Mouse (Mus musculus) heart, adult 2 months (tissue): ENCODE measurements around the gene Ubqln4. TPM values are rescaled to one million over a fixed set of nuclear protein-coding genes. Genes with fewer than 3 reads are reported as not detected.

ENCODE experiments used
- DNase-seq, 2 experiments: peaks; one replicate each; pipeline ENCODE4 v3.0.0; 2021
- H3K27ac ChIP-seq: fragments of 200-600 bp; 2 replicates; pipeline ENCODE4 v1.8.1; 2022
- H3K27me3 ChIP-seq: fragments of 200-500 bp; 2 replicates; pipeline ENCODE4 v1.6.1; 2012; ENCODE audit warnings: mild to moderate bottlenecking, low read length, inconsistent platforms, mixed read lengths; ENCODE audit not compliant: control insufficient read depth, insufficient read depth
- H3K36me3 ChIP-seq: fragments of 200-500 bp; 2 replicates; pipeline ENCODE4 v1.6.1; 2012; ENCODE audit warnings: low read length, inconsistent platforms; ENCODE audit not compliant: control insufficient read depth, insufficient read depth
- H3K4me1 ChIP-seq: fragments of 200-500 bp; 2 replicates; pipeline ENCODE4 v1.6.1; 2011; ENCODE audit warnings: low read length; ENCODE audit not compliant: control insufficient read depth, insufficient read depth
- H3K4me3 ChIP-seq: fragments of 200-600 bp; 2 replicates; pipeline ENCODE4 v1.8.1; 2022
- H3K79me2 ChIP-seq: fragments of 200-500 bp; replicated peaks from 2 replicates; pipeline ENCODE4 v1.6.1; 2012; ENCODE audit warnings: mild to moderate bottlenecking, inconsistent platforms, low read length, moderate library complexity, mixed read lengths; ENCODE audit not compliant: control insufficient read depth, insufficient read depth
- H3K9ac ChIP-seq: fragments of 200-500 bp; 2 replicates; pipeline ENCODE4 v1.6.1; 2012; ENCODE audit warnings: low read depth, mild to moderate bottlenecking, control low read depth, inconsistent platforms, low read length, mixed read lengths
- CTCF ChIP-seq: fragments of 200-600 bp; IDR thresholded peaks from 2 replicates; pipeline ENCODE4 v1.8.1; 2022; ENCODE audit warnings: antibody characterized with exemption, mild to moderate bottlenecking, moderate library complexity
- EP300 ChIP-seq: fragments of 200-500 bp; IDR thresholded peaks from 2 replicates; pipeline ENCODE4 v1.6.1; 2011; ENCODE audit warnings: low read depth, low read length, control low read depth; ENCODE audit not compliant: insufficient read depth
- POLR2A ChIP-seq: fragments of 200-500 bp; IDR thresholded peaks from 2 replicates; pipeline ENCODE4 v1.6.1; 2011; ENCODE audit warnings: mild to moderate bottlenecking, low read depth, low read length, control low read depth; ENCODE audit not compliant: insufficient read depth
- WGBS: fragments of 180-500 bp; shearing (Covaris S2); methylation state at CpG from one replicate; pipeline ENCODE4 v1.1.7; 2018; 5-methylcytosine and 5-hydroxymethylcytosine counted together
- intact Hi-C: fragments of 180-260 bp; cut with DNase I; formaldehyde crosslinking; loops from one replicate; pipeline ENCODE4 v1.15.1; 2025
- polyA plus RNA-seq: library from polyadenylated mRNA; depleted of rRNA; stranded (reverse); fragments of >200 nt; gene quantifications from 2 replicates; pipeline ENCODE4 v1.2.3, GENCODE M21; 2012
- total RNA-seq, 2 experiments: library from RNA; stranded (reverse); gene quantifications; 2 replicates each; pipeline ENCODE4 v1.2.3; 2021

The Ubqln4 gene
- total and polyA plus RNA-seq, 3 experiments = 69.3 to 76.5 (median 70.1) TPM

DNA sequence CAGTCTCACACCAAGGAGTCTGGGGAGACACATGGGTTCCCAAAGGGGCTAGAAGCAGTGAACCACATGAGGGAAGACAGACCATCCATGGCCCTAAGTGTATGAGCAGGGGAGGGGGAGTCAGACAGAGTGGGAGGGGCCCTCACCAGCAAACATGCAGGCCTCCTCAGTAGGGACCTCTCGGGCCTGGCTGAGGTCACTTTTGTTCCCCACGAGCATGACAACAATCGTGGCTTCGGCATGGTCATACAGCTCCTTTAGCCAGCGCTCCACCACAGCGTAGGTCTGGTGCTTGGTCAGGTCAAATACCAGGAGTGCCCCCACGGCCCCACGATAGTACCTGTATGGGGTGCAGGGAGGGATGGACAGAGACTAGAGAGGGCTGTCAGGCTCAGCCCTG lies 10.4 kb upstream of the Ubqln4 start:
- no peak overlapping the region for H3K9ac ChIP-seq
- no peaks in the 10 kb centered on the region for H3K79me2 ChIP-seq
- WGBS = 88% methylated on average over 8 of the region's 8 CpGs
- no peaks in the 10 kb centered on the region for H3K27me3 ChIP-seq
- TF ChIP-seq EP300 = no peak
- no peak overlapping the region for H3K27ac ChIP-seq
- H3K36me3 ChIP-seq = no peaks in the 10 kb centered on the region
- H3K4me3 ChIP-seq = no peak overlapping the region
- DNase-seq = no peak
- intact Hi-C loops = no loop called here
- no peaks in the 10 kb centered on the region for H3K4me1 ChIP-seq

DNA sequence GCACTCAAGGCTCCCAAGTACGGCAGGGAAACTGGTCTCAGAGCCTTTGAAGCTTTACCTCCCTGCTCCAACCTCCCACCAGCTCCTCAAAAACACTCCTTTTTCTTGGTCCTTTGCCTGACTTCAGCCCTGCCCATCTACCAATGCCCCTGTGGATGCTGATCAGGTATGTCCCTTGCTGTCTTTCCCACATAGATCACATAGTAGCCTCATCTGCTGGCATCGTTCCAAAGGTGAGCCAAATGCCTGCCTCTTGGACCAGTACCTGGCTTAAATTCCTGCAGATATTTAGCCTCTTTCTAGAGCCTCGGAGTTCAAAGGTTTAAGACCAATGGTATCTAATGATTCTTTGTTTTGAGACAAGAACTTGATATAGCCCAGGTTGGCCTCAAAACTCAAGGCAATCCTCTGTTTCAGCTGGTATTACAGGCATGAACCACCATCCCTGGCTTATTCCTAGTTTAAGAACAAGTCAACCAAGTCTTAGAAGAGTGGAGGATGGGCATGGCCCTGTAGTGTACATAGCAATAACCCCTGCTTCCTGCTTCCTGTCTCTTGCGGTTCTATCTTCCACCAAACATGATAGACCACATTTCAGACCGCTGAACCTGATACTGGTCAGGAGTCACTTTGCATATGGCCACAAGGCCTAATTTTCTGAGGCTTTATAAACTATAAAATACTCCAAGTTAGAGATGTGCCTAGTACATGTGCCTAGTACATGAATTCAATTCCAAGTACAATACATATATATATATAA lies 9.7 kb upstream of the Ubqln4 start:
- no peak for DNase-seq
- Histone ChIP-seq H3K4me1 (no peaks in the 10 kb centered on the region), H3K79me2 (no peaks in the 10 kb centered on the region), H3K4me3 (no peak overlapping the region), H3K36me3 (no peaks in the 10 kb centered on the region), H3K27me3 (no peaks in the 10 kb centered on the region), H3K27ac (no peak overlapping the region), H3K9ac (no peak overlapping the region)
- 62% methylated on average over 5 of the region's 5 CpGs for WGBS
- TF ChIP-seq CTCF (no peak), POLR2A (no peak), EP300 (no peak)
- intact Hi-C loops = no loop called here

DNA sequence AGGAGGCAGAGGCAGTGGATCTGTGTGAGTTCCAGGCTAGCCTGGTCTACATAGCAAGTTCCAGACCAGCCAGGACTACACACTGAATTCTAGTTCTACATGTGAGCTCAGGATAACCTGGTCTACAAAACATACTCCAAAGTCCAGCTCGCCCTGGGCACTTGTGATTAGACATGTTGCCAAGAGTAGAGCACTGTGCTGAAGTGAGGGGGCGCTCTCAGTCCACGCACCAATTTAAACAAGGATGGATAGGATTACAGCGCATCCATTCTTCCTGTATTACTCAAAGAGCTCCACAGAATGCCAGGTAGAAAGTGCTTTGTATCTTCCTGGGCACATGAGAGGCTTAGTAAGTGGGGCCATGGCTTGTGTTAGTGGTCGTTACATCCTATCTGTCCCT lies 9.0 kb upstream of the Ubqln4 start:
- no peak overlapping the region for H3K4me3 ChIP-seq

DNA sequence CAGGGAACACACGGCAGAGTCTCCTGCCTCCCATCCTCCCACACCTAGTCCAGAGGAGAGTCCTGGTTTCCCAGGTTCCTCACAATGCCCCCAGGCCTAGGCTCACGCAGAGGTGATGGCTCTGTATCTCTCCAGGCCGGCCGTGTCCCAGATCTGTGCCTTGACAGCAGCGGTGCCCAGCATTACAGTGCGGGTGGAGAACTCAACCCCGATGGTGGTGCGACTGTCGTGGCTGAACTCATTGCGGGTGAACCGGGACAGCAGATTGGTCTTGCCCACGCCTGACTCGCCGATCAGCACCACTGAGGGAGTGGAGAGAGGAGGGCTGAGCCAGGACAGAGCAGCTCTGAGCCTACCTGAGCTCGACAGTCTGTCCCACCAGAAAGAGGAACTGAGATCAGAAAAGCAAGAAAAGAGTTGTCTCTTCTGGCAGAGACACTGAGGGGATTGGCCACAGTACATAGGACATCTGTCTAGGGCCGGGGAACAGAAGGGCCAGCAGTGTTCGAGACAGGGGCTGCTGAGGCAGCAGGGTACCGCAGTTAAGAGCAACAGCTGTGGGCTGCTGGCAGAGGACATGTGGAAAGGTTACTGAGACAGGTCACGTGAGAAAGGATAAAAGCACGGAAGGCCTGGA lies 8.5 kb upstream of the Ubqln4 start:
- no peak for DNase-seq
- H3K36me3 ChIP-seq = no peaks in the 10 kb centered on the region
- intact Hi-C loops = no loop called here
- no peak for TF ChIP-seq POLR2A
- no peak for TF ChIP-seq EP300
- no peak for TF ChIP-seq CTCF
- no peak overlapping the region for H3K4me3 ChIP-seq
- no peak overlapping the region for H3K9ac ChIP-seq
- H3K4me1 ChIP-seq = no peaks in the 10 kb centered on the region
- H3K27me3 ChIP-seq = no peaks in the 10 kb centered on the region
- WGBS = 73% methylated on average over 20 of the region's 20 CpGs
- no peaks in the 10 kb centered on the region for H3K79me2 ChIP-seq
- H3K27ac ChIP-seq = no peak overlapping the region

More for the DNA sequence above, 9.0 kb upstream of the Ubqln4 start:
- H3K27ac ChIP-seq = no peak overlapping the region
- no peaks in the 10 kb centered on the region for H3K36me3 ChIP-seq
- TF ChIP-seq CTCF (peak; percentile 56), POLR2A (no peak)
- WGBS = 37% methylated on average over 5 of the region's 5 CpGs
- DNase-seq = no peak
- H3K79me2 ChIP-seq = no peaks in the 10 kb centered on the region
- H3K27me3 ChIP-seq = no peaks in the 10 kb centered on the region
- intact Hi-C loops = no loop called here
- no peak overlapping the region for H3K9ac ChIP-seq
- no peaks in the 10 kb centered on the region for H3K4me1 ChIP-seq

DNA sequence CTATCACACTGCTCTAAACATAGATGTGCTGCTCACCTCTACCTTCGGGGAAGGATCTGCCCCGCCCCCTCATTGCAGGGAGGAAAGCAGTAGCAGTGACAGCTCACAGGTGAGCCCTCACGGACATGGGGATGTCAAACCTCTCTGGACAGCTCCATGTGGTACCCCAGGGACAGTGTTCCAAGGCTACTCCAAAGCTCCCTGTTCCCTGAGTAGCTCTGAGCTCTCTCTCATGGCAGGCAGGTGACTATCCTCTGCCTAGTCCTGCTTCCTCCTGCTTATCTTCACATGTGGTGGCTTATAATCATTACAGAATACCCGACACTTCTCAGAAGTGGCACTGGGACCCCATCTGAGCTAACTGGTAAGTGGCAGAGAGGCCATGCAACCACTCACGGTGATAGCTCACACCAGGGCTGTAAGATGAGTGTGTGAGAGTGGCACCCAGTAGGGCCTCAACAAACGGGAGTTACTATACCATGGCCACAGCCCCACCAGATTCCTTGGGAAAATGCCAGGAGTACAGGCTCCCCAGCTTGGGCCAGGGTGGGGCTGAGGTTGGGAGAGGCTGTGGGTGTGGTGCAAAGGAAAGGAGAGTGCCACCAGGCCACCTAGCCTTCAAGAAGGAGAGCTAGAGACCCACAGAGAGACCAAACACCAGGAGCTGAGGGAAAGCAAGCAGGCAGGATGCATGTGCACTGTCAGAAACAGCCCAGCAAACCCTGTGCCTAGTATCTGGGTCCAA lies 6.7 kb upstream of the Ubqln4 start:
- 74% methylated on average over 6 of the region's 6 CpGs for WGBS
- intact Hi-C loops = no loop called here
- no peaks in the 10 kb centered on the region for H3K79me2 ChIP-seq
- no peaks in the 10 kb centered on the region for H3K27me3 ChIP-seq
- no peak overlapping the region for H3K27ac ChIP-seq
- DNase-seq = no peak
- no peaks in the 10 kb centered on the region for H3K36me3 ChIP-seq
- H3K4me1 ChIP-seq = peaks cover 2% of the 10 kb centered on the region; the same call in 1 of the 2 replicates
- no peak for TF ChIP-seq POLR2A
- no peak overlapping the region for H3K9ac ChIP-seq
- H3K4me3 ChIP-seq = no peak overlapping the region
